Mouse (Mus musculus) megakaryocyte, embryonic 14.5 days (primary cell): Measurements from ENCODE around the gene Dock4.

Experiments
- FLI1 ChIP-seq: IDR thresholded peaks from 2 replicates; pipeline ENCODE4 v1.6.1; 2012; ENCODE audit warnings: low read length, inconsistent platforms, mixed read lengths
- GATA1 ChIP-seq: IDR thresholded peaks from 3 replicates; pipeline ENCODE4 v1.6.1; 2012; ENCODE audit warnings: mixed read lengths, low read length, inconsistent platforms, borderline replicate concordance

DNA sequence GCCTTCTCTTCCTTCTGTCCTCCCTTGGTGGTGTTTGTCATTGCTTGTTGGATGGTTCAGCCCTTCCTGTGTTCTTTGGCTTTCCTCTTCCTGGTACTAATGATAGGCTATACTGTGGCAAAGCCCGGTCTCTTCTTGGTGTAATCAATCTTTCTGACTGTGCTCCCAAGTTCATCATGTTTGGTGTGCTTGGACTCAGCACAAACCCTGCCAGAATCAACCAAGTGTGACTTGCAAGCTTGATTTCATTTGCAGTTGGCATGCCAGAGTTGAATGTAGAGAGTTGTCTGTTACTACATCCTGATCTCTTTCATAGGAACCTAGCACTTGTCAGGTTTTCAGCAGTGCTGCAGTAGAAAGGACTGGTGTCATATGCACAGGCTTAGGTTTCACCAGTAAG lies 106.4 kb downstream of the Dock4 start:
- no peak for TF ChIP-seq GATA1
- no peak for TF ChIP-seq FLI1
